Mouse (Mus musculus) hindbrain, embryonic 10.5 days (tissue): ENCODE results near the gene Naip2. TPM values are rescaled to one million over a fixed set of nuclear protein-coding genes. Genes with fewer than 3 reads are reported as not detected.
A peak's percentile ranks its signal among the peaks of the same experiment; 100 is the strongest.
"Not testable (repeated sequence)": the region's sequence is repeated elsewhere in the genome, so short reads cannot be mapped to it uniquely, and the experiment has no call there.

Experiments
- DNase-seq: peaks from one replicate; pipeline ENCODE4 v3.0.0-alpha.2; 2017; ENCODE audit warnings: low spot score
- H3K27ac ChIP-seq: fragments of 300-500 bp; sonication (generic); 2 replicates; pipeline ENCODE4 v1.5.1; 2016; ENCODE audit warnings: mild to moderate bottlenecking, moderate library complexity
- H3K27me3 ChIP-seq: fragments of 300-500 bp; sonication (generic); 2 replicates; pipeline ENCODE4 v1.6.1; 2016; ENCODE audit warnings: mild to moderate bottlenecking; ENCODE audit not compliant: poor library complexity, insufficient read depth, severe bottlenecking
- H3K36me3 ChIP-seq: fragments of 300-500 bp; sonication (generic); 2 replicates; pipeline ENCODE4 v1.6.1; 2016; ENCODE audit warnings: mild to moderate bottlenecking, moderate library complexity
- H3K4me1 ChIP-seq: fragments of 300-500 bp; sonication (generic); replicated peaks from 2 replicates; pipeline ENCODE4 v1.6.1; 2016; ENCODE audit warnings: mild to moderate bottlenecking
- H3K4me3 ChIP-seq: fragments of 300-500 bp; sonication (generic); 2 replicates; pipeline ENCODE4 v1.5.1; 2016; ENCODE audit warnings: mild to moderate bottlenecking, moderate library complexity
- H3K9me3 ChIP-seq: fragments of 300-500 bp; sonication (generic); 2 replicates; pipeline ENCODE4 v1.6.1; 2016; ENCODE audit warnings: mild to moderate bottlenecking, moderate library complexity
- WGBS: fragments of 180-500 bp; shearing (Covaris S2); methylation state at CpG from one replicate; pipeline ENCODE4 v1.1.7; 2016; 5-methylcytosine and 5-hydroxymethylcytosine counted together
- polyA plus RNA-seq: library from polyadenylated mRNA; unstranded; fragments of >200 nt; fragmentation: Nextera tagmentation; extraction: Ambion mirVana; gene quantifications from 2 replicates; pipeline ENCODE4 v1.2.1, GENCODE M21; 2016

The Naip2 gene
- polyA plus RNA-seq, 1 experiment from 2014 or later: 0.26 TPM

- not testable (repeated sequence) for H3K36me3 ChIP-seq, H3K4me3 ChIP-seq, H3K9me3 ChIP-seq, H3K4me1 ChIP-seq, H3K27me3 ChIP-seq, H3K27ac ChIP-seq, DNase-seq
- 90% methylated on average over 11 of the region's 11 CpGs for WGBS
Measured at GRCm38 (mm10) chr13:100161171-100161870, 40.6 kb downstream of the Naip2 start.

- H3K27ac ChIP-seq: no peak overlapping the region
- no peaks in the 10 kb centered on the region for H3K36me3 ChIP-seq
- H3K9me3 ChIP-seq: no peaks in the 10 kb centered on the region
- no peak overlapping the region for H3K4me3 ChIP-seq
- no peaks in the 10 kb centered on the region for H3K4me1 ChIP-seq
- no peaks in the 10 kb centered on the region for H3K27me3 ChIP-seq
- WGBS: 93% methylated on average over 3 of the region's 3 CpGs
- no peak for DNase-seq
Measured at GRCm38 (mm10) chr13:100156624-100157023, 45.3 kb downstream of the Naip2 start.

- Histone ChIP-seq H3K36me3 (no peaks in the 10 kb centered on the region), H3K9me3 (no peaks in the 10 kb centered on the region), H3K27me3 (no peaks in the 10 kb centered on the region), H3K27ac (no peak overlapping the region), H3K4me1 (no peaks in the 10 kb centered on the region), H3K4me3 (no peak overlapping the region)
- DNase-seq: no peak
- 61% methylated on average over 1 of the region's 1 CpGs for WGBS
Measured at GRCm38 (mm10) chr13:100152659-100153058, 49.2 kb downstream of the Naip2 start.

DNA sequence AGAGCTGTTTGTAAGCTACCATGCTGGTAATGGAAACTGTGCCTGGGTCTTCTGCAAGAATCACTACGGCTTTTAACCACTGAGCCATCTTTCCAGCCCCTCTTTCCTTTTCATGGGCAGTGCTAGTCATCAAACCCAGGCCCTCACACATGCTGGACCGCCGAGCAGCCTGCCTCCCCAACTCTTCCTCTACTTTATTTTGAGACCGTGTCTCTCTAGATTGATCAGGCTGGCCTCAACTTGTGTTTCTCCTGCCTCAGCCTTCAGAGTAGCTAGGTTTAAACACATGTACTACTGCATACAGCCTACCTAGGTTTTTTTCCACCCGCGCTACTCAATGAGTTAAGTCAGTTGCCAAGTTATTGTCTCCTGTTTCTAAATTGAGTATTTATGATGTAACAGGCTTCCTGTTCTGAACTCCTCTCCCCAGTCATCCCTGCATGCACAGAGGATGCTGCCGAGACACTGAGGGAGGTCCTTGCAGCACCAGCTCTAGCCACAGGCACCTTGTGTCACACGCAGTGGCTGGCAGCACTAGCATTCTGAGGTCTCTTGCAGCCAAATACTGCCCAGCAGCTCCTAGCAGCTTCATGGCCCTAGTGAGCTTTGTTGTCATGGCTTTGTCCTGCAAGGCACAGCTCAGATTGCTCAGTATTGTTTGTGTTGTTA is 60.1 kb downstream of the Naip2 start:
- WGBS: 80% methylated on average over 8 of the region's 8 CpGs

DNA sequence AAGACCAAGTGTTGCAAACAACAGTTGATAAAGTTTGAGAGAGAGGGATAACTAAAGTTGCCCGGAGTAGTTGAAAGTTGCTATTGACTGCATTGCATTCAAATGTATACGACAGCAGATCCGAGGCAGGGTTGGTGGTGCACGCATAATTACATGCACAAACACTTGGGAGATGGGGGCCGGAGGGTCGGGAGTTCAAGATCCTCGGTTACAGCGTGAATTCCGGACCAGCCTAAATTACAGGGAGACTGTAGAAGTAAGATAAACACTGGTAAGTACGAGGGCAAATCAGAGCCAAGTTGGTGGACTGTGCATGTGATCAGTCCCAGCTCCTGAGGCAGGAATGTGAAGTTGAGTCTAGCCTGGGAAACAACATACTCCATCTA is 76.6 kb downstream of the Naip2 start:
- no peaks in the 10 kb centered on the region for H3K27me3 ChIP-seq
- peaks cover 36% of the 10 kb centered on the region for H3K36me3 ChIP-seq
- H3K27ac ChIP-seq: peak overlapping the region; percentile 88
- peak overlapping the region; percentile 97 for H3K4me3 ChIP-seq
- 5% methylated on average over 10 of the region's 10 CpGs for WGBS
- H3K4me1 ChIP-seq: peaks cover 15% of the 10 kb centered on the region
- no peaks in the 10 kb centered on the region for H3K9me3 ChIP-seq
- no peak for DNase-seq

More for the DNA sequence above, 60.1 kb downstream of the Naip2 start:
- Histone ChIP-seq H3K27ac (no peak overlapping the region), H3K36me3 (peaks cover 25% of the 10 kb centered on the region), H3K4me1 (no peaks in the 10 kb centered on the region), H3K4me3 (no peak overlapping the region), H3K9me3 (no peaks in the 10 kb centered on the region), H3K27me3 (no peaks in the 10 kb centered on the region)
- DNase-seq: no peak

- peaks cover 15% of the 10 kb centered on the region for H3K4me1 ChIP-seq
- H3K36me3 ChIP-seq: peaks cover 30% of the 10 kb centered on the region
- DNase-seq: peak; percentile 91
- H3K27me3 ChIP-seq: no peaks in the 10 kb centered on the region
- 5% methylated on average over 42 of the region's 42 CpGs for WGBS
- H3K9me3 ChIP-seq: no peaks in the 10 kb centered on the region
- peak within 1 kb of the TSS; percentile 97 for H3K4me3 ChIP-seq
- H3K27ac ChIP-seq: peak within 1 kb of the TSS; percentile 88
Measured at GRCm38 (mm10) chr13:100124423-100125257, 77.3 kb downstream of the Naip2 start, which contains the start of gene Smn1. Smn1 (plus strand) TSS chr13:100124852.

- Histone ChIP-seq H3K27me3 (no peaks in the 10 kb centered on the region), H3K9me3 (no peaks in the 10 kb centered on the region), H3K36me3 (peaks cover 23% of the 10 kb centered on the region), H3K4me3 (peak overlapping the region; percentile 97), H3K27ac (no peak overlapping the region), H3K4me1 (peaks cover 15% of the 10 kb centered on the region)
- WGBS: 85% methylated on average over 3 of the region's 3 CpGs
- no peak for DNase-seq
Measured at GRCm38 (mm10) chr13:100123970-100124369, 77.9 kb downstream of the Naip2 start.

GRCm38 (mm10) chr13:100112218-100112972 is 89.5 kb downstream of the Naip2 start:
- DNase-seq: no peak
- no peaks in the 10 kb centered on the region for H3K9me3 ChIP-seq

DNA sequence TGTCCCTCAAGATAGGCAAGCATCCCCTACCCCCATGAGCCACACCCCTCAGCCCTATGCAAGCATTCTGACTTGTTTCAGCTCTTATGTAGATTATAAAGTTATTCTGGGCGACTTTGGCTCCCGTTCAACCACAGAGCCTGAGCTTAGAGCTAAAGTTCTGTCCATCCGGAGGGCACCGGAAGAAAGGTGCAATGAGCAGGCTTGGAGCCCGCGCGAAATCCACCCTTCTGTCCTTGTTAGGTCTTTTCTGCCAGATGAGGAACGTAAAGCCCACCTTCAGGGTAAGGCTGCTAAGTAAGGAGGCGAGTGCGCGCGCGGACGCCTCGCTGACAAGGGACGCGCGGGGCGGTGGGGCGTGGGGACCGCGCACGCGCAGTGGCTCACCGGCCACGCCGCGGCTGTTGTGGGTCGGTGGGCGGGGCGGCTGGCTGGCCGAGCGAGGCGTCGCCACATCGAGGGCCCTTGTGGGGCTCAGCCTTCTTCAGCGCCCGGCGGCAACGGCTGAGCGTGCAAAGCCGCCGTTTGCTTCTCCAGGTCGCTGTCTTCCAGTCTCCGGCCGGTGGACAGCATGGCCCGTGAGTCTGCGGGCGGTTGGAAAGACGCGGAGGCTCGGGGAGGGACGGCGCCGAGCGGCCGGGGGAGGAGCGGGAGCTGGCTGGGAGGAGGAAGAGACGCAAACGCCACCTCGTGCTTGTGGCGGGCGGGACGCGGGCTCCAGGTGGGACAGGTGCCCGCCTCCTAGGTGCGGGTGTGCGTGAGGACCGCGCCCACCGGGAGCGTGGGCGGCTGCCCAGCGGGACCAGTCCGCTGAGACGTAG is 94.0 kb downstream of the Naip2 start, which contains the start of gene Serf1:
TSS of gene Serf1 (plus strand) at position 361 of the 821 bp plus-strand sequence.
- 0 out of 2 replicates have a peak, but pooled peaks cover 5% of the 10 kb centered on the region for H3K27me3 ChIP-seq
- peak within 1 kb of the TSS; percentile 91 for H3K27ac ChIP-seq
- peak within 1 kb of the TSS; percentile 81 for H3K4me3 ChIP-seq
- peaks cover 11% of the 10 kb centered on the region; the same call in 1 of the 2 replicates for H3K36me3 ChIP-seq
- DNase-seq: peak; percentile 85
- under 1% methylated on average over 76 of the region's 76 CpGs for WGBS
- peaks cover 30% of the 10 kb centered on the region for H3K4me1 ChIP-seq
- H3K9me3 ChIP-seq: no peaks in the 10 kb centered on the region

More at GRCm38 (mm10) chr13:100112218-100112972, 89.5 kb downstream of the Naip2 start:
- Histone ChIP-seq H3K36me3 (peaks cover 32% of the 10 kb centered on the region), H3K27ac (no peak overlapping the region), H3K4me3 (no peak overlapping the region), H3K27me3 (no peaks in the 10 kb centered on the region), H3K4me1 (peaks cover 19% of the 10 kb centered on the region)
- 50% methylated on average over 5 of the region's 5 CpGs for WGBS

- no peaks in the 10 kb centered on the region for H3K9me3 ChIP-seq
- 0 out of 2 replicates have a peak, but pooled peaks cover 5% of the 10 kb centered on the region for H3K27me3 ChIP-seq
- H3K4me3 ChIP-seq: peak within 1 kb of the TSS; percentile 85
- WGBS: under 1% methylated on average over 44 of the region's 44 CpGs
- DNase-seq: peak; percentile 94
- peaks cover 38% of the 10 kb centered on the region for H3K4me1 ChIP-seq
- H3K36me3 ChIP-seq: peaks cover 7% of the 10 kb centered on the region
- H3K27ac ChIP-seq: peak within 1 kb of the TSS; percentile 94
Measured at GRCm38 (mm10) chr13:100103748-100104254, 98.1 kb downstream of the Naip2 start, which contains the start of gene Bdp1. Bdp1 (minus strand) TSS chr13:100104070.

GRCm38 (mm10) chr13:100103052-100103658 is 98.7 kb downstream of the Naip2 start:
- Histone ChIP-seq H3K36me3 (peaks cover 13% of the 10 kb centered on the region), H3K27ac (peak overlapping the region; percentile 94), H3K4me3 (peak overlapping the region; percentile 85), H3K9me3 (no peaks in the 10 kb centered on the region), H3K4me1 (peaks cover 31% of the 10 kb centered on the region), H3K27me3 (0 out of 2 replicates have a peak, but pooled peaks cover 5% of the 10 kb centered on the region)
- no peak for DNase-seq
- 9% methylated on average over 15 of the region's 15 CpGs for WGBS
